Mouse (Mus musculus) T-cell, adult 2 months (primary cell): ENCODE data around the gene Emid1.
A peak's percentile ranks its signal among the peaks of the same experiment; 100 is the strongest.

Experiments used
- DNase-seq: peaks from one replicate; pipeline ENCODE4 v3.0.0; 2022; ENCODE audit warnings: low spot score

The Emid1 gene

DNA sequence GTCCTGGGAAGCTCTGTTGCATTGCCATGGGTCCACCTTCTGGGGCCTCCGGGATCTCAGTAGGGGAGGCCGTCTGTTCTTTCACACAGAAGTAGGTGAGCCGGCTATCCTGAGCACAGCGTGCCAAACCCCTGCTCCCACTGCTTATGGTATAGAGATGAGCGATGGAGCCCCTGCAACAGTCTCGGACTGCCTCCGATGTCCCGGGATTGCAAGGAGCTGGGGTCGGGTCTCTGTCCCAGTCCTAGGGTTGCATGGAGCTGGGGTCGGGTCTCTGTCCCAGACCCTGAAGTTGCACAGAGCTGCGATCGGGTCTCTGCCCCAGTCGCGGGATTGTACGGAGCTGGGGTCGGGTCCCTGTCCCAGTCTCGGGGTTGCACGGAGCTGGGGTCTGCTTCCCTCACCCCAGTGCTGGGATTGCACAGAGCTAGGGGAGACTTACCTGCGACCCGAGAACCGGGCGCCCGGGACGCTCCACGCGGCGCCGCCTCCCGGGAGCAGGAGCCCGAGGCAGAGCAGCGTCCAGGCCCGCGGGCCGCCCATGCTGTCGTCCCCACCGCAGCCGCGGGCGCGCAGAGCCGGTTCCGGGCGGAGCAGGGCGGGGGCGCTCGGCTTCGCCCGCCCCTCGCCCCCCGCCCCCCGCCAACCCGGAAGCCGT is at the start of gene Emid1:
Gene Emid1 (minus strand): TSS at position 578 of the 658 bp plus-strand sequence.
- peak; percentile 33 for DNase-seq

GRCm38 (mm10) chr11:5199879-5200278 is 47.8 kb upstream of the Emid1 start:
- DNase-seq, result no peak

GRCm38 (mm10) chr11:5197068-5197467 is 45.0 kb upstream of the Emid1 start:
- no peak for DNase-seq

DNA sequence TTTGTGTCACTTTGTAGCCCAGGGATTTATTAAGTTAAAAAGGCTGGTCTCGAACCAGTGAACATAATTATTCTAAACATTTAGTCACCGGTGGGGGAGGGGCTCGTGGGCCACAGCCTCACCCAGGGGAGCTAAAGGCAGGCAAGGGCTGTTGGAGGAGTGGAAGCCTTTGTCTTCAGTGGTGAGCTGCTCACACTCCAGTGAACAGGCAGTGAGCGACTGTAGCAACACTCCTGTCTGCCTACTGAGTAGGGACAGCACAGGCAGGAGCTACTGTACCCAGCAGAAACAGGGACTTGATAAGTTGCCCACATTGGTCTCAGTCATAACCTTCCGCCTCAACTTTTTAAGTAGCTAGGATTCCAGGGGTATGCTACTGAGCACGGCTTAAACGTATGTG is 44.5 kb upstream of the Emid1 start:
- no peak for DNase-seq

DNA sequence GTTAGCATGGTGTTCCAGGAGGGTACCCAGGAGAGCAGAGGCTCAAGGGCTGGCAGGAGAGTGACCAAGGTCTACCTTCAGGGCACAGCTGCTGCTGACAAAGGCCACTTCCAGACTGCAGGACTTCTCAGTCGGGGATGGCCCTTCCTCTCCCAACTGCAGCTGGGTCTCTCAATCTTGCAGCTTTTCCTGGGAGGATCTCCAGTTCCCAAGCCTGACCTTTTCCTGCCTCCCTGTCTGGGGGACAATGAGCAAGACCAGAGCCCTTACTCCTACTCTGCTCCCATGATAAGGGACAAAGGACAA is 41.5 kb upstream of the Emid1 start:
- DNase-seq, result no peak

- no peak for DNase-seq
Measured at GRCm38 (mm10) chr11:5192840-5193575, 41.0 kb upstream of the Emid1 start.

GRCm38 (mm10) chr11:5192084-5192516 is 40.0 kb upstream of the Emid1 start:
- no peak for DNase-seq

DNA sequence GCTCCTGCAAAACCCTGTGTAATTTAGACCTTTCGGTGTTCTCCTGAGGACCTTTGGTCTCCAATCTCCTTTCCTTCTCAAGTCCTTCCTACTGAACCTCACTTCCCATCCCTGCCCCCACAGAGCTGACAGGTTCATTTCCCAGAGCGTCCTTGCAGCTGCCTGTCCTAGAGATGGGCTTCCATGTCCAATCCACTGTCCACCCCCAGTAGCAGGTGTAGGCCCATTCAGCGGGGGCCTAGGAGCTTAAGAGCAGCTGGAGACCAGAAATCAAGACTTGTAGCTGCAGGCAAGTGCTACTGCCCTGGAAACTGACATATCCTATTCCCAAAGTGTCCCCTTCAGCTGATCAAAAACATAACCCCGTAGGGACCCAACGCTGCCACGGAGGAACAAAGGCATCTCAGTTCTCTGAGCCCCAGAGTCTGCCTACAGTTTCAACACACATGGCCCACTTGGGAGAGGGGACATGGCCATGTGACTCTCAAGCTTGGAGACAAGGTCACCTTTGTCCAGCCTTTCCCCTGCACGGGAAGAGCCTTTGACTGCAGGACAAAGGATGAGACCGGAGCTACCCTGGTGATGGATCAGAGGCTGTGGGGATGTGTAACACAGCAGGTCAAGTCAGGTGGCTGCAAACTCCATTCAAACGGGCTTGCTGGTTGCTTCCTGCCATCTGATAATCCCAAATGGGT is 37.3 kb upstream of the Emid1 start:
- DNase-seq, result no peak

DNA sequence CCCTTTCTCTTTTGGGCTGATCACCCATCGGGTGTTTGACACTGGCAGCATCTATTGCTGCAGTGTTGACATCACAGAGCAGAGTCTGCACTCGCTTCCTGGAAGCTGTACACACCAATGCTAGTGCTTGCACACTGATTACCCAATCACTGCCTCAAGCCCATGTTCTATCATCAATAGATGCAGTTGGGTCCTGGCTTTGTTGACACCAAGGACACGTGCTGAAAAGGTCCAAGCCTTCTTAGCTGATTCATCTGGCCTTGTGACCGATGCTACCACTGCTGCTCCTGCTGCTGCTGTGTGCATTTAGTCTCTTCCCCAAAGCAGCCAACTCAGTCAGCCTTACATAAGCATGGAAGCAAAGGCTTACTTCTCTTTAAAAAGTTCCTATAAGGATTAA is 36.1 kb upstream of the Emid1 start:
- no peak for DNase-seq

DNA sequence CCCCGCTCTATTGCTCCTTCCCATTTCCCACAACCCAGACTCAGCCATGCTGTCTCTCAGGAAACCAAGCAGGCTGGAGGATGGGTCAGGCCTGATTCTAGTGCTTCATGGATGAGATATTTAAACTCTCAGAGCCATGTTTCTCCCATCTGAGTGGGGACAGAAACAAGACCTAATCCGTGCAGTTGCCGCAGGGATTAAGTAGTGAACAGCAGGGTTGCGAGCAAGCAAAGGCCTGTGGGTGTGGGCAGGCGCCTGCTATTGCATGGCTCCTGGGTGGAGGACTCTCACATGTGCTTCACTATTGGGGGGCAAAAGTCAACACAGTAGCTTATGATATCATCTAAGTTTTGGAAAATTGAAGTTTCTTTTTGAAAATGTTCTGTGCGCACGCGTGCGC is 32.8 kb upstream of the Emid1 start:
- no peak for DNase-seq

DNA sequence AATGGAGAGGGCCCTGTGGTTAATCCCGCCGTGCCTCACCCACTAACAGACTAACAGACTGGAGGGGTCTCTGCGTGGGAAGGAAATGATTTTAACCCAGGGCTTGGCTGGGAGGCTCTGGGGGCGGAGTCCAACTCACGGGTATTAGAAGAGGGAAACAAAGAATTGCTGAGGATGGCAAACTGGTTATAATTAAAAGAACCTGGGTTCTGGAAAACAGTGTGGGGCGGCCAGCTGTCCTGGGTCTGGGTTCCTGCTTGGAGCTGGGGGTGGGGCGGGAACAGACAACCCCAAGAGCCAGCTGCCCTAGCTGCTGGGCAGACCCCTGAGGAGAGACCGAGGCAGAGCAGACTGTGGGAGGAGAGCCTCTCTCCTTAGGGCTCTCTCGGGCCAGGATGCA is 32.2 kb upstream of the Emid1 start:
- no peak for DNase-seq

DNA sequence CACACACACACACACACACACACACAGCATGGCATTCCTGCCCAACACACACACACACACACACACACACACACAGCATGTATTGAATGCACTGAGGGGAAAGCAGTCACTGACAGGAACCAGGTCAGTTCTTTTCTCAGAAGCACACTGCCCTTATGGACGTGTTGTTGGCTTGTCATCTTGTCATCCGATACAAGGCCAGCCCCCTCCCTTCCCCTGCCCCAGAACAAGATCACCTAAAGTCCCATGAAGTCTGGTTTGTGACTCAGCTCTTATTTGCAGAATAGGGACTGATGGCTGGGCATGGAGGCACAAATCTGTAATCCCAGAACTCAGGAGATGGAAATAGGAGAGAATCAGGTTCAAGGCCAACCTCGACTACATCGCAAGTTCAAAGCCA is 30.8 kb upstream of the Emid1 start:
- DNase-seq, result no peak

DNA sequence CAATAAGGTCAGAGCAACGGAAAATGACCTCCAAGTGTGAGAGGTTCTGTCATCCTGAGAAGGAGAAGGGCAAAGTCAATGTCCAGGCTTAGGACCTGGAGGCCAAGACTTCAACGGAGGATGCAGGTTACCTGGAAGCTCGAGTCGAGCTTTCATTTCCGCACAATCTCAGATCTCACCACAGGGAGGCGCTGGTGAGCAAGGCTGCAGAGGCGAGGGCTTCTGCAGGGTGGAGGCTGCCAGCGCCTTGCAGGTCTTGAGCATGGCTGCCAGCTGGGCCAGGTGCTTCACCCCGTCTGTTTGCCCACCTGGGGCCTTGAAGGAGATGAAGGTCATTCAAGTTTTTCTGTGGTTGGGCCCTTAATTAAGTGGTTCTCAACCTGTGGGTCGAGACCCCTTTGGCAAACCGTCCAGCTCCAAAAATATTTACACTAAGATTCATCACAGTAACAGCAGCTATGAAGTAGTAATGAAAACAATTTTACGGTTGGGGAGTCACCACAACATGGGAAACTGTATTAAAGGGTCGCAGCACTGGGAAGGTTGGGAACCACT is 29.9 kb upstream of the Emid1 start:
- peak; percentile 87 for DNase-seq

DNA sequence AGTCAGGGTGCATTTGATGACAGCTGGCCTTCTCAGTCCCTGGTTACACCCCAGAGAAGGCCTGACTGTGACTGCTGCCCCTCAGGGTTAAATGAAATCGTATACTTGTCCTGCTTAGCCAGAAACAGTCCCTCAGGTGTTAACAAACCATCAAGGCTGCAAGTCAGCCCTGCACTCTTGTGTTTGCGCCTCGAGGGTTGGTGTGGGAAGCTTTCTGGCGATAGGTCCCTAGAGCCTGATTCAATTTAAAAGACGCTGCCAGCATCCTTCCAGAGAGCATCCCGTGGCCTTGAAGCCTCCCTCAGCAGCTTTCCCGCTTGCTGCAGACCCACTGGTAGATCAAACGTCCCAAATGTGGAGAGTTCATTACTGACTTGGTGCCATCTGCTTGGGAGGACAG is 27.3 kb upstream of the Emid1 start:
- no peak for DNase-seq

DNA sequence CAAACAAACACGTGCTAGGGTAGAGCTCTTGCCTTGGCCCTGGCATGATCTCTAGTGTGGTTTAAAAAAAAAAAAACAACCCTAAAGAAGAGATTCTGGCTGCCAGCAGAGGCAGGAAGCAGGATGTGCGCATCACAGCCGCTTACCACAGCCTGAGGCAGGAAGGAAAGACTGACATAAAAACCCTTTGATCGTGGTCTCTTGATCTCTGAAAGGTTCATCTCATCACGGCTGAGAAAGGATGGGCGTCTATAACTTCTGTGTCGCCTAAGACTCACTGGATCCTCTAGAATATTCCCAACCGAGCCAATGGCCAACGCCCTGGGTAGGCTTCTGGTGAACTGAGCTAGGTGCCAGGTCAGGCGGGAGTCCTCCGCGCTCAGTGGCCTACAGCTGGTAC is 25.1 kb upstream of the Emid1 start:
- DNase-seq, result peak; percentile 91

DNA sequence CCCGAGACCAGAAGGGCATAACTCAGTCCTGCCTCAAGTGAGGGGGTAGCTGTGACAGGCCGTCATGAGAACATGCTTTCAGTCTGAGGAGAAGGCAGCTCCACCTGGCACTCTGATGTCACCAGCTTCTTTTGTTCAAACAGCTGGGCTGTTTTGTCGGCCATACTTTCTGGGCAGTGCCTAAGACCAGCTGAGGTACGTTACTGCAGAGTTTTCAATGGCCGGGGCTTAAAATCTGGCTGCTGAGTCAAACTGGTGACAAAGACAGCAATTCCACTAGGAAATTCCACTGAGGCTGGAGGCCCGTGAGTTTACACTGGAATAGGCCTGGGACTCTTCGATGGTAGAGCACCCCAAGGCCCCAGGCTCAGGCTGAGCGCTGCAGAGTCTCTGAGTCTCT is 24.6 kb upstream of the Emid1 start:
- DNase-seq, result peak; percentile 60

GRCm38 (mm10) chr11:5175866-5176265 is 23.8 kb upstream of the Emid1 start:
- DNase-seq, result peak; percentile 29

GRCm38 (mm10) chr11:5175141-5175540 is 23.1 kb upstream of the Emid1 start:
- no peak for DNase-seq

- DNase-seq, result no peak
Measured at GRCm38 (mm10) chr11:5172861-5173260, 20.8 kb upstream of the Emid1 start.

DNA sequence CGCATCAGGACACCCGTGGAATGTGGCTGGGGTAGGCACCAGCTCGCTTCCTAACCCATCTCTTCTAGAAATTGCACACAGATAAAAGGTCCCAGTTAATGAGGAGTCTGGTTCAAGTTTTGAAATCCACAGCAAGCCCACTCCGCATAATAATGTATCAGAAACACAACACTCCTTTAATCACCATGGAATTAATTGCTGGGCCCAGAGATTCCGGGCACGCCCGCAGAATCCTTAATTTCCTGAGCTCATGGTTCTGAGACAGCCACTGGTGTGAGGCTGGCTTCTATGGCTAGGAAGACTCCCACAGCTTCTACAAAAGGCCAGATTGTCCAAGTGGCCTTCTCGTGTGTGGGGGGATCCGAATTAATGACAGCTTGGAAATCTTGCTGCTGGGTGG is 15.3 kb upstream of the Emid1 start:
- no peak for DNase-seq

GRCm38 (mm10) chr11:5165471-5165916 is 13.4 kb upstream of the Emid1 start:
- DNase-seq, result no peak

DNA sequence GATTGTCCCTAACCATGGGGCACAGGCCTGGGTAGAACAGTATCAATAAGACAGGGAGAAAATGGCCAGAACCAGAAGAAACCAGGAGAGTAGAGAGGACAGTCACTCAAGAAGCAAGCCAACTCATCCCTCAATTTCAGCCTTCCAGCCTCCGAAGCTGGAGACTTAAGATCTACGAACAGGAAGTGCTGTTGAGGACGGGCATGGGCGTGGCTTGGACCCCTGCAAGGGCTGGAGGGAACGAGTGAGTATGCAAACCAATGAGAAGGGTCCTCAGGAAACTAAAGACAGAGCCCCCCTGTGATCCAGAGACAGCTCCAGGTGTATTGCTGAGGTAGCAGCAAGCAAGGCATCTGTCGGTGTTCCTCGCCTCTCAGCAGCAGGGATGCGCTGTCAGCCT is 12.3 kb upstream of the Emid1 start:
- no peak for DNase-seq

DNA sequence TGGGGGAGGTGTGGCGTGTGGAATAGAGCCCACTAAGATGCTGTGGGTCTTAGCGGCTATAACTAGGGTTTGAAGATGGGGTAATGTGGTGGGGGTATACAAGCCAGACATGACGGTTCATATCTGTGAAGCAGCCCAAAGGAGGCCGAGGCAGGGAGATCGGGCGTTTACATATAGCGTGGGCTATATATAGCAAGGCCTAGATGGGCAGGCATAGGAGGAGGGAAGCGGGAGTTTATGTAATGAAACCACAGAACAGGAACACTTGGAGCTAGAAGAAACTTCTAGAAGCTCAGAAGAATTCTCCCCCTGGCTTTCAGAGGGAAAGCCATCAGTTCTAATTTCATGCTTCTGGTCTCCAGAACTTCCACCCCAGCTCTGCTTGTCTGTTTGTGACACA is 11.4 kb upstream of the Emid1 start:
- DNase-seq, result no peak
